Mouse (Mus musculus) stomach, postnatal 0 days (tissue): ENCODE data around the gene Chrna1.

Experiments
- CTCF ChIP-seq: IDR thresholded peaks from 2 replicates; pipeline ENCODE4 v1.5.1; 2016; ENCODE audit warnings: antibody characterized with exemption, low read depth, mild to moderate bottlenecking, moderate library complexity
- EP300 ChIP-seq: optimal IDR thresholded peaks from 2 replicates; pipeline ENCODE3; 2016; ENCODE audit warnings: antibody characterized with exemption

- TF ChIP-seq CTCF (no peak), EP300 (no peak)
Measured at GRCm38 (mm10) chr2:73590106-73590505, 10.0 kb upstream of the Chrna1 start.
